Mouse (Mus musculus) ES-Bruce4 (cell line): ENCODE results near the gene Hspb2.

ENCODE experiments used
- CTCF ChIP-seq: IDR thresholded peaks from one replicate; pipeline ENCODE4 v1.8.1; 2011; ENCODE audit warnings: low read depth, low read length
- POLR2A ChIP-seq: IDR thresholded peaks from one replicate; pipeline ENCODE4 v1.8.1; 2011; ENCODE audit warnings: low read length; ENCODE audit not compliant: insufficient read depth

- no peak for TF ChIP-seq POLR2A
- TF ChIP-seq CTCF = no peak
These were observed 9.5 kb upstream of the Hspb2 start for GRCm38 (mm10) chr9:50761520-50762243.
